Mouse (Mus musculus) fat pad, adult 2 months (tissue): ENCODE measurements around the gene Ackr4.
A peak's percentile ranks its signal among the peaks of the same experiment; 100 is the strongest.

ENCODE experiments used
- DNase-seq: peaks from one replicate; pipeline ENCODE4 v3.0.0-alpha.2; 2011; ENCODE audit warnings: low read depth, low spot score; ENCODE audit errors: extremely low read depth

Ackr4 gene

DNA sequence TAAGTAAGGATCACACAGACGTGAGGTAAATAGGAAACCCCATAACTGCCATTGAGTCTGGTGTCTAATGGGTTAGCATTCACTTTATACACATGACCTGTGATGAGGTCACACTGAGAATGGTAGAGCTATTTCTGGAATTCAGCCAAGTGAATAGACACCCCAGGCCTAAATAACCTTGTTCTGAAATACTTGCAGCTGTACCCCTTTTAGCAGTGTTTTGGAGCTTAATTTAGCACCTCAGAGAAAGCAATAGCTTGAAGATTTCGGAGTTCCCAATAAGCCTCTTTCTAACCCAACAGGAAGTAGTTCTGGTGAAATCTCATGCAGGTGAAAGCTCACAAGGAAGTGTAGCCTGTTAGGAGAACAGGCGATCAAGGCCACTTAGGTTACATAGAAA is at the start of gene Ackr4:
Gene Ackr4, minus strand, starts transcription at position 101 of the 400 bp plus-strand sequence.
- DNase-seq, result no peak

DNA sequence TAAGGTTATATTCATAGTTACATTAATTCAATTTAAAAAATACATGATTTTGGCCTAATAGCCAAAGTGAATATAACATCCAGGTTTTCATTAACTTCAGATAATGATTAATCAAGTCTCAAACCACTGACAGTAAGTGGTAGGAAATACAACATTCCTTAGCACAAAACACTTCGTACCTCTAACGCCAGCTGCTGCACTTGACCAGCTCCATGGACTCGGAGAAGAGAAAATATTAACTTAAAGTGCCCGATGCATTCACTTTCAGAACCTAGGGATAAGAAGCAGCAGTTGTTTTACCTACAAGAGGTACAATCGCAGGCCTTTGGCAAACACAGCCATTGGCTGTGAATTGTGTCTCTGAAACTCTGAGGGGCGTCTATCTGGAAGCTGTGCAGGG is 45.6 kb upstream of the Ackr4 start:
- no peak for DNase-seq

DNA sequence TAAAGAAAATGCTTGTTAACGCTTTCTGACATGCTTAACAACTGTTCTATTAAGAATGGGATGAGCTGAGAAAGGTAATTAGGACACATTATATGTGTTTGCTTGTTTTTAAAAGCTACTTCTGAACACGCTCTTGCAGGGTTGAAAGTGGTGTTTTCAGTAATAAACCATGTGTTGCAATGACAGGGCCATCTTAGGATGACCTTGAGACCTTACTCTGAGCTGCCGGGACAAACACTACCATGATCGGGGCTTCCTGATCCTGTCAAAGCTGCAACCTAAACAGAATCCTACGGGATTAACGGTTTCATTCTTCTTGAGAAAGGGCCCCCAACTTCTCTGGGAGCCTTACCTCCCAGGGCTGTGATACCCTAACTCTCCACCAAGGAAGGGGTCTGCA is 44.9 kb upstream of the Ackr4 start:
- no peak for DNase-seq

DNA sequence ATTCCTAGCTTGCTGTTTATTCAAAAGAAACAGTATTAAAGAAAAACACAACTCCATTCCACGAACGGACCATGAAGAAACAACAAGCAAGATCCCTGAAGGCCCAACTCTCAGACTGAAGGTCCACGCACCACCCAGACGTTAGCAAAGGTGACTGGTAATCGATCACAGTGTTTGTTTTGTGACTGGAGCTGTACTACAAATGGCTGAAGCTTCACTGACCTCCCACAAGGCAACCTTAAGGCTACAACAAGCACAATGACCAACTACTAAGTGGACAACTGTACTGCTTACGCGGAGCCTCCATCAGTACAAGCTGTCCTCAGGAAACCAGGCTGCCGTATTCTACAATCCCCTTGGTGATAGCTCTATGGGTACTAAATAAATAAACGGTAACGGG is 43.3 kb upstream of the Ackr4 start:
- no peak for DNase-seq

DNA sequence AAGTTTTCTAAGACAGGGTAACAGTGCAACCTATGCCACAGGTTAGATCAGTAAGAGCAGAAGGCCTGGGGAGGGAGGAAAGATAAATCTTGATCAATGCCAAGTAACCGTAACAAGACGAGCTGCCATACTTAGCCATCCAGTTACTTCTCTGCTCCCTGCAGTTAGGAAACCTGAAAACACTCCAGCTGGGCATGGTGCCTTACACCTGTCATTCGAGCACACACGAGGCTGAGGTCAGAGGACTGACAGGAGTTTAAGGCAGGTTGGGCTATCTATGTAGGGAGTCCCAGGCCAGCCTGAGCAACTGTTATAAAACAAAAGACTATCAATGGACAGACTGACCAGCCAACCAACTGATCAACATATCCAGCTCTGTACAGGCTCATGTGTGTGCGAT is 39.2 kb upstream of the Ackr4 start:
- DNase-seq, result no peak

DNA sequence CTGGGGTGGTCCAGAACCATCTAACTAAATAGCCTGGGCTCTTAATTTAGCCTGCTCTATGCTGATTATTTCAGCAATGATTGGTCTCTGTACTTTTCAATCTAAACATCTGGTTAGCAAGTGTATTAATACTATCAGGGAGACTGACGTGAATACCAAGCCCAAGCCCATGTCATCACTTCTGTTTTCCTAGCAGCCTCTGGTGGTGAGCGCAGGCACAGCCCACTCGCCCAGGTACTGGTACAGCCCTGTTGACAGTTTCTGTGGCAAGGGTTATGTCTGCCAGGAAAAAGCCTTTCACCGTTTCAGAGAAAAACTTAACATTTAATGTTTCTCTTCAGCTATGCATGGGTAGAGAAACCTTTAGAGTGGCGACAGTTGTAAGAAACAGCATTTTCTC is 37.5 kb upstream of the Ackr4 start:
- DNase-seq, result no peak

DNA sequence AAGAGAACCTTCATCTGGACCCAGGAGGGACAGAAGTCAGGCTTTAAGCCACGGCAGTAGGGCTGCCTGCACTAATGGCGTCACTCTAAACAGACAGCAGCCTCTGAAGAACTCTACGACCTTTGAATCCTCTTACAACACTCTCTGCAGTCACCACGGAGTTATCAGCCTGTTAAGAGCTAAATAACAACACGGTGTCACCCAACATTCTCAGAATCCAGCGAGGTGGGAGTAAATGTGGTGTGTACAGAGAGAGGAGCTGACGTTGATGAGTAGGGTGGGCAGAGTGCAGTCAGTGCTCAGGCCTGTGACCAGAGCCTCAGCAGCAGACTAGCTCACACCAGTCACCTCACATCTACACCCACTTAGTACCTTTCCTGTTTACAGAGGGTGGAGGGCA is 34.4 kb upstream of the Ackr4 start:
- DNase-seq, result no peak

DNA sequence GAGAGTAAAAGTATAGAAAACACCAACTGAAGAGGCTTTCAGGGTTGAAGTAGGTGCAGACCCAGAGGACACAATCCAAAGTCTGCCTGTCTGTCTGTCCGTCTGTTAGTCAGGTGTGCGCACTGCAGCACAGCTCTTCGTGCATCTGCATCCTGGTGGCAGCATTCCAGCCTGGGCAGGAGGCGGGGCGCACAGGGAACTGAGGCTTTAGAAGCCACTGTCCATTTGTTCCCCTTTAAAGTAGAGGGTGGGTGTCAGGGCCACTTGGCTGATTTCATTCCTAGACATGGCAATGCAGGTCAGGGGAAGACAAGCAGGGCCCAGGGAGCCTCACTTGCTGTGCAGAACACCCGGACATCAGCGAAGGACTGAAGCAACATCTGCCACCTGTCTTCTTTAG is 30.6 kb upstream of the Ackr4 start:
- DNase-seq, result no peak

DNA sequence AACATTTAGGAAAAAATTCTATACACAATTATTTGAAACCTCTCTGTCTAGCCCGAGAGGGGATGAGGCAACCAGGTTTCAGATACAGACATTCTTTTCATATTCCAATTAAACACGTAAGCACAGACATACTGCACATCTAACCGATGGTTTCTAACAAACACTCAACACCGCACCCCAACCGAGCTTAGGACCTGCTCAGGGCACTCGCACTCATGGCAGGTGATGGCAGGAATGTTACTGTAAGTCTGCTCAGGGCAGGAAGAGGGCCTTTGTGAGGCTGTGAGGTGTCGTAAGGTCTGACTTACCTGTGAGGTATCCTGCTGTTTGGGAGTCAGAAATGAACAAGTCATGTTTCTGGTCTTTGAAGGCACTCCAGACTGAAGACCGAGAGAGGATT is 29.8 kb upstream of the Ackr4 start:
- DNase-seq, result no peak

DNA sequence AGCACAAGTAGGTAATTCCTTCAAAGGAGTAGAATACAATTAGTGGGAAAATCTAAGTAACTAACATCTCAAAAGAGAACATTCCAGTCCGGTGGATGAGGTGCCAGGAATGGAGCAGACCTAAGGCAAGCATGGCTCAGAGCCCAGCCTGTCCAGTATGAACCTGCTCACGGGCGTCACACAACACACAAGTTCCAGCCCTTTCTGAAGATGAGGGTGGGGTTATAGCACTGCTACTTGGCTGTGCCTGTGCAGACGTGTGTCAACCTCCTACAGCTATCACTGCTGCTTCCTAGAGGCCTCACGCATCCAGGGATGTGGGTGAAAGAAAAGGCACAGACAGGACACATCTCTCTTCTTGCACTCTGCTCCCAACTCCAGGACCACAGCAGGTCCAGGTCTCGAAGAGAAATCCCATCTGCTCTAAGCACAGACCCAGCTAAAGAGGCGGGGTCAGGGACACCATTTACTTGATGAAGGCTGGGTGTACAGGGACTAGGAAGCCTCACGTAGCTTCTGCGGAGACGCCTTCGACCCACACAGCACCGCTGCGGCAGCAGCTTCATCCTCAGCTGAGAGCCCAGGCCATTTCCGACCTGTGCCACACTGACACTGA is 28.5 kb upstream of the Ackr4 start:
- DNase-seq, result peak; percentile 84

DNA sequence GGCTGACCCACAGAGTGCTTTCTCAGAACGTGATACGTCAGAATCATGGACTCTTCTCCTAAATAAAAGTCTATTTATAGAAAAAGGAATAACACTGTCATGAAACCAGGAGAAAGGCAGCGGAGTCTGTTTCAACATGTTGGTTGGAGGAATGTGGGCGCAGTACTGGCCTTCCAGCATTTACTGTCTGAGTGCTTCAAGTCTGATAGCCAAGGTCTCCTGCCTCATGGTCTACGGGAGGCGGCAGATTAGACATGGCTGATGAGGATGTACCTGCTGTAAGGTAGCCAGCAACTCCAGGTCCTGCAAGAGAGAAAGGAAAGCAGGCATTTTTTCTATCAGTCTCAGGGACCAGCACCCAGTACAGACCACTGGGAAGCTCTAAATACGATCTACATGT is 25.4 kb upstream of the Ackr4 start:
- peak; percentile 62 for DNase-seq

DNA sequence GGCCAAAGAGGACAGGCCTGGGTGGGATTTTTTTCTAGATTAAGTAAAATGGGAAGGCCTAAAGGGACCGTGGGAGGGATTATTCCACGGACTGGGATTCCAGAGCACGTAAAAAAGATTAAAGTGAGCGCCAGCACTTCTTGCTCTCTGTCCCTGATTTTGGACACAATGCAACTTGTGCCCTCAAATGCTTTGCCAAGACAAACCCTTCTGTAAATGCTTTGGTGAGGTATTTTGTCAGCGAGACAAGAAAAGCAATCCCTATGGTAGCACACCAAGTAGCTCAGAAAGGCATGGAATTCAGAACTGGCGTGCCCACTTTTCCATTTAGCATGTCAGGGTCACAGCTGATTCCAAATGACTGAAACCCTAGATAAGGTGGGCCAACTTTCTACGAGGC is 22.2 kb upstream of the Ackr4 start:
- peak; percentile 76 for DNase-seq

DNA sequence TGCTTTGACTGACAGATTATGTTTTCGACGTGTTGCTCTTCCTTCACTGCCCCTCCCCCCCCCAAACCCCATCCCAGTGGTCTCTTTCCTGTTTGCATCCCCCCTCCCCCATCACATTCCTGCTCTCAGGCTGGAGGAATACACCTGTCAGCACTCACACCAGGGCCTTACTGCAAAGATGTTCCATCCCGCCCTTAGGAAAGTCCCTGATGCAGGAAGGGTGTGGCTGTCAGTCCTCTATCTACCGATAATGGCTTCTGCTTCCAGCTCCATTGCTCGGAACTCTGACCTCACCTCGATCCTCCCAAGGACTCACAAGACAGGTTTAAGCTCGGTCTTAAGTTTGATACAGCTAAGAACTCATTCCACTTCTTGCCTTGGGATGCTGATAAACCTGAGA is 19.9 kb upstream of the Ackr4 start:
- DNase-seq, result no peak

DNA sequence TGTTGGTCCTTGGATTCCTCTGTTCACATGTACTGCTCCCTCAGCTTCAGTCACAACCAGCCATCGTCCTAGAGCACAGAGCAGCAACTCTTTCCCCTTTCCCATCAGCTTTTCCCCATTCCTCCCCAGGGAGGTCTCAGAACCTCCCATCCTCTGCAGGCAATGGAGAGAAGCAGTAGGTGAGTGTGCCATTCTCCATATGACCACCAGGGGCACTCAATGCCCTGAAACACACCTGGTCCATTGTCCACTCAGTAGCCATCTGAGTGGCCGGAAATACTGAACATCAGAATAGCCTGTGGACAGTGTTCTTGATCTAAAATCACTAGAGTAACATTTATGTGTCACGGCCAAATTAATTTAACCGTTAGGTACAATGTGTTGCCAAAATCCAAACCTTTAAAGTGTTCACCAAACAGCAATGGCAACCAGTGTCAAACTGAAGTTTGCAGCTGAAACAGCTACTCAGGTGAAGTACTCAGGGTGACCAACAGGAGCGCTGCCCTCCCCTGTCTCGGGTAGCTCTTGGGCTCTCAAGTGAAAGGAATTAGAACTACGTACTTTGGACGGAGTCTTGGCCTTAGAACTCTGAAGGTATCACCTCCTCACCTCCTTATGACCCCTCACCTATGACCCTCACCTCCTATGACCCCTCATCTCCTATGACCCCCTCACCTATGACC is 17.7 kb upstream of the Ackr4 start:
- DNase-seq, result no peak

DNA sequence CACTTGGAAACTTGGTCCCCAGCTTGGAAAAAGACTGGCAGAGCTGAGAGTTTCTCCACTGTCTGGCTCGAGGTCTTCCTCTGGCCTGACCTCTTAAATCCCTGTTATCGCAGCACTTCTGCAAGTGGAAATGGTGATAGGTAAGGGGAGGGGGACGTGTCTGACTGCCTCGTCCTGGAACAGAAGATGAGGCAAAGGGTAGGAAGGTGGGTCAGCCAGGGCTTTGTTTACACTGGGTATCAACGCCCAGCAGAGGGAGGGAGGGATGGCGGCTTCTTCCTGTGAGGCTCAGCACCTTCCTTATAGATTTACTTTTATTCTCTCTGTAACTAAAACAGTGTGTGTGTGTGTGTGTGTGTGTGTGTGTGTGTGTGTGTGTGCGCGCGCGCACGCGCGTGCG is 16.1 kb upstream of the Ackr4 start:
- no peak for DNase-seq

DNA sequence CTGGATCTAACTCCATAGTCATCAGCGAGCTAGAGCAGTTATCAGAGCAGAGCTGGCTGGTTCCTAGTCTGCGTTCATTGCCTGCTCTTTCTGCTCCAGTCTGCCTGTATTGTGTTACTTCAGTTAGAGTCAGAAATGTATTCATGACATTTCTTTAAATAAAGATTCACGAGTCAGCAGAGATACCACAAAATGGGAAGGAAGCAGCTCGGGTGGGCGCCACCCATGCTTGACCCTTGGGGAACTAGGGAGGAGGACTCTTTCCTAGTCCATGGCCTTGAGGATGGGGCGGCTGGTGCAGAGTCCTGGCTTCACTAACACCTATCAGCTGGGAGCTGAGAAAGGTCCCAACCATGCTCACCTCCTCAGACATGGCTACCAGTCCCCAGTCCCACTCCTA is 13.6 kb upstream of the Ackr4 start:
- DNase-seq, result no peak

DNA sequence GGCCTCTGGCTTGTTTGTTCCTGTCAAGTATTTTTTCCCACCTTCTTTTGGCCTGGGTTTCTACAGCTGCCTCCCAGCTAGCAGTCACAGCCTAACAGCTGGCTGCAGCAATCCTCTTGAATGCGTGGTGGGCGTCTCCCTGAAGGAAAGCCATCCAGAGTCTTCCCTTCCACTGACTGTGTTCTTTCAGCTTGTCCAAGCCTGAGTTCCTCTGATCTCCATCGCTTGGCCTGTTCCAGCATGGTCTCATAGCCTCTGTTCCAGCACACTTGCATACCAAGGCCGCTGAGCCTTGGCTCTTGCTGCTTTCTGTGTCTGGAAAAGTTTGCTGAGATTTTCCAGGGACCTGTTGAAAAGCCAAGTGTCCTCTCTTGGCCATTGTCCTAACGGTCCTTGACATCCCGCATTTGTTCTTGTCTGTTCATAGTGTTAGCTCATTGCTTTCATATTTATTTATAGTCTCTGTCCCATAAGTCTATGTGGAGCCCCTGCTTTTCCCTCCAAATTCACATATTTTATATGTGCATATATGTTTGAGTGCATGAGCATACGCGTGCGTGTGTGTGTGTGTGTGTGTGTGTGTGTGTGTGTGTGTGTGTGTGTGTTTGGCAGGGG is 3.5 kb upstream of the Ackr4 start:
- DNase-seq, result peak; percentile 54

DNA sequence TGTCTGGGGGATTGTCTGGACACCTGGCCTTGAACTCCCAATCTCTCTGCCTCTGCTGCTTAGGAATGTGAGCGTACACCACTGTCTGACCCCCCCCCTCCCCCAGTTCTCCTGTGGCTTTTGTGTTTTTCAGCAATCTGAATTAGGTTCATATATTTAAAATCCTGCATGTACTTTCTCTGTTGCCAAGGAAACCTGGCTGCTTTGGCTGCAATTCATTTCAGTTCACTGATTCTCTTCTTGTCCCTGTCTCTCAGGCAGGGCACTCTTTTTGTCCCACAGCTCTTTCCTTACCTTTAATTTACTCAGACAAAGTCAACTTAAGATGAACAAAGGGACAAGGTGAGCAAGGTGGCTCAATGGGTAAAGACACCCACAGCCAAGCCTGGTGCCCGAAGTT is 1.4 kb upstream of the Ackr4 start:
- no peak for DNase-seq

DNA sequence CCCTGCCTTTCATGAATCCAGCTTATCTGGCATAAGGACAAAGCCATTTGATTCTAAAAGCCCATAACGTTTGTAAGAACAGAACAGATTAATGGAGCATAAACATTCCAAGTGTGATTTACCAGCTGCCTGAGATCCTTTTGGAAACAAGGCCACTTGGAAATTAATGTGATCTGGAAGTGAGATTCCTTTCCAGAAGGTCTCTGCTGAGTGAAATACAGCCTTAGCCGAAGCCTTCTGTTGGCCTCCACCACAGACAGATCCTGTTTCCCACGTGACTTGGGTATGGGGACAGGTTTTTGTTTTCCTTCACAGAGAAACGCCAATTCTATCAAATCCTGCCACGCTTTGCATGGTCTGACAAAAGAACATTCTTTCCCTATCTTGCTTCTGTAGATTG is 3.1 kb downstream of the Ackr4 start:
- no peak for DNase-seq

DNA sequence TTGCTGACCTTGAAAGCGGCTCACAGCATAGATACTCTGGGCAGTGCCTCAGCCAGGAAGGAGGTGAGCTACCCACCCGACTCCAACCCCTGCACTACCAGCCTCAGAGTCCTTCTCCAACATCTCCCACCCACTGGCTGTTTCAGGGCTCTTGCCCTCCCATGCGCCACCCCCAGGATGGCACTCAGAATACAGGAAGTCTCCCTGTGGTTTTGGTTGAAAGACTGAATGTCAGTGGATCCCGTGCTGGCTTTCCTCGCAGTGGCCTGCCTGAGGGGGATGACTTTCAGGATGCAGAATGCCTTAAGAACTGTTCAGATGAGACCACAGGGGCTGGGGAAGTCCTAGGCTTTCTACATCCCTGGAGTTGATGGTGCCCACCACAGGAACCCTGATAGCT is 3.6 kb downstream of the Ackr4 start:
- no peak for DNase-seq

DNA sequence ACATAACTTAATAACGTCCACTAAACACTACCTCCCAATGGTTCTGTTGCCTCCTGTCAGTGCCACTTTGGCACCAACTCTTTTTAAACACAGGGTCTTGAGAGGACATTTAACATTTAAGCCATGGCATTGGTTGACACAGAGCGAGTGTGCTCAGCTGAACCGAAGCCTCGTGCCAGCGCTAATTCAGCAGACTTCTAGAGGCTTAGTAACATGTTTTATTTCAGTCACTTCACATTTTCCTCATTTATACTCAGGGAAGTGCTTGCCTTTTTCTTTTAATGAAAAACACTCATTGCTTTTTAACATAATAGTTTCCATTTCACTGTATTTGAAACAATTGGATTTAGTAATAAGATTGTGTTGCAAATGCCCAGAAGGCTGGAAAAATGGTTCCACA is 17.6 kb downstream of the Ackr4 start:
- DNase-seq, result no peak

DNA sequence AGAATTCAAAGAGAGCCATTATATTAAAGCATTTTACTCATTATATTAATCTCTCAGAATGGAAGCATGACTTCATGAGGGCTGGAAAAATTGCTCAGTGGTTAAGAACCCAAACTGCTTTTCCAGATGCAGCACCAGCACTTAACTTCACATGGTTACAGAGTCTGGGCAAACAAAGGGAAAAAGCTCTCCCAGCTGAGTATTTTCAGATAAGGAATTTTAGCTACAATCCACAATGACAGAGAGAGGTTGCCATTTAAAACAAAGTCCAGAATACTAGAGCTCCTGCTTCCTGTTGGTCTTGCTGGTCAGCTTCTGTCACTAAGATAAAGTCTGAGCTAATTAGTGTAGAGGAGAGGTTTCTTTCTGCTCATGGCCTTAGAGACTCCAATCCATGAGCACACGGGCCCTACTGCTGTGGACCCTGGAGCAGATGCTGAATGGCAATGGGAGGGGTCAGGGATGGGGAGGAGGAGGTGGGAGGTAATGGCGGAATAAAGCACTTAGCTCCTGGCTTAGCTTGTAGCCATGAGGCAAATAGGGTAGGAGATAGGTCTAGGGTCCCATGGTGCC is 18.1 kb downstream of the Ackr4 start:
- no peak for DNase-seq
